Mouse (Mus musculus) T-helper 2 cell (primary cell): ENCODE measurements around the gene Tnrc6c.

Experiments
- in situ Hi-C: fragments of 300-600 bp; cut with MboI, MseI; formaldehyde crosslinking; loops from one replicate; pipeline ENCODE4 v1.15.1; 2025; ENCODE audit warnings: high pct_unique_total_duplicates

Tnrc6c gene

GRCm38 (mm10) chr11:117653491-117654351, at the start of gene Tnrc6c:
Gene Tnrc6c (plus strand): TSS chr11:117654289.
- in situ Hi-C loops: no loop called here

- in situ Hi-C loops: no loop called here
Measured at GRCm38 (mm10) chr11:117606137-117606536, 48.0 kb upstream of the Tnrc6c start.

GRCm38 (mm10) chr11:117606605-117607203, 47.4 kb upstream of the Tnrc6c start:
- in situ Hi-C loops: no loop called here

GRCm38 (mm10) chr11:117608141-117608789, 45.8 kb upstream of the Tnrc6c start:
- in situ Hi-C loops: no loop called here

- in situ Hi-C loops: no loop called here
Measured at GRCm38 (mm10) chr11:117608976-117609375, 45.1 kb upstream of the Tnrc6c start.

GRCm38 (mm10) chr11:117610589-117610988, 43.5 kb upstream of the Tnrc6c start:
- in situ Hi-C loops: loop anchor here (10.0 kb wide), 1 partner anchor 1306 kb away; the partner anchor contains the start of gene Exoc7

- in situ Hi-C loops: loop anchor here (10.0 kb wide), 1 partner anchor 1306 kb away; the partner anchor contains the start of gene Exoc7
Measured at GRCm38 (mm10) chr11:117611068-117611467, 43.0 kb upstream of the Tnrc6c start.

GRCm38 (mm10) chr11:117611860-117612259, 42.2 kb upstream of the Tnrc6c start:
- in situ Hi-C loops: loop anchor here (10.0 kb wide), 1 partner anchor 1307 kb away; the partner anchor contains the start of gene Exoc7

- in situ Hi-C loops: loop anchor here (10.0 kb wide), 1 partner anchor 1308 kb away; the partner anchor contains the start of gene Exoc7
Measured at GRCm38 (mm10) chr11:117612885-117613284, 41.2 kb upstream of the Tnrc6c start.

- in situ Hi-C loops: loop anchor here (10.0 kb wide), 1 partner anchor 1313 kb away; the partner anchor contains the start of gene Exoc7
Measured at GRCm38 (mm10) chr11:117617368-117617908, 36.7 kb upstream of the Tnrc6c start.

GRCm38 (mm10) chr11:117618214-117618613, 35.9 kb upstream of the Tnrc6c start:
- in situ Hi-C loops: loop anchor here (10.0 kb wide), 1 partner anchor 1313 kb away; the partner anchor contains the start of gene Exoc7

- in situ Hi-C loops: loop anchor here (10.0 kb wide), 1 partner anchor 1314 kb away; the partner anchor contains the start of gene Exoc7
Measured at GRCm38 (mm10) chr11:117618774-117619173, 35.3 kb upstream of the Tnrc6c start.

- in situ Hi-C loops: loop anchor here (10.0 kb wide), 1 partner anchor 1315 kb away; the partner anchor contains the start of gene Exoc7
Measured at GRCm38 (mm10) chr11:117619581-117619980, 34.5 kb upstream of the Tnrc6c start.

GRCm38 (mm10) chr11:117625196-117625595, 28.9 kb upstream of the Tnrc6c start:
- in situ Hi-C loops: no loop called here

- in situ Hi-C loops: no loop called here
Measured at GRCm38 (mm10) chr11:117626557-117626956, 27.5 kb upstream of the Tnrc6c start.

- in situ Hi-C loops: no loop called here
Measured at GRCm38 (mm10) chr11:117627060-117627562, 27.0 kb upstream of the Tnrc6c start.

GRCm38 (mm10) chr11:117627746-117628311, 26.3 kb upstream of the Tnrc6c start:
- in situ Hi-C loops: no loop called here

GRCm38 (mm10) chr11:117628312-117628779, 25.7 kb upstream of the Tnrc6c start:
- in situ Hi-C loops: no loop called here

- in situ Hi-C loops: no loop called here
Measured at GRCm38 (mm10) chr11:117629865-117630264, 24.2 kb upstream of the Tnrc6c start.

GRCm38 (mm10) chr11:117630868-117631565, 23.1 kb upstream of the Tnrc6c start:
- in situ Hi-C loops: no loop called here
